Mouse (Mus musculus) CD4-positive, CD25-positive, alpha-beta regulatory T cell, adult 2 months (primary cell): ENCODE measurements around the gene Nol7.
A peak's percentile ranks its signal among the peaks of the same experiment; 100 is the strongest.

Experiments
- DNase-seq: peaks from one replicate; pipeline ENCODE4 v3.0.0-alpha.2; 2012; ENCODE audit warnings: low read depth, low spot score

The Nol7 gene

GRCm38 (mm10) chr13:43428436-43428835, 30.2 kb downstream of the Nol7 start:
- no peak for DNase-seq

- DNase-seq = no peak
Measured at GRCm38 (mm10) chr13:43433395-43433794, 35.2 kb downstream of the Nol7 start.

- DNase-seq = no peak
Measured at GRCm38 (mm10) chr13:43440376-43440775, 42.2 kb downstream of the Nol7 start.

GRCm38 (mm10) chr13:43442551-43442950, 44.4 kb downstream of the Nol7 start:
- DNase-seq = no peak

- no peak for DNase-seq
Measured at GRCm38 (mm10) chr13:43443706-43444105, 45.5 kb downstream of the Nol7 start.

GRCm38 (mm10) chr13:43444717-43445116, 46.5 kb downstream of the Nol7 start:
- DNase-seq = no peak

GRCm38 (mm10) chr13:43445754-43446153, 47.6 kb downstream of the Nol7 start:
- DNase-seq = no peak

GRCm38 (mm10) chr13:43447721-43448120, 49.5 kb downstream of the Nol7 start:
- no peak for DNase-seq

GRCm38 (mm10) chr13:43450686-43451085, 52.5 kb downstream of the Nol7 start:
- no peak for DNase-seq

- DNase-seq = no peak
Measured at GRCm38 (mm10) chr13:43452177-43452576, 54.0 kb downstream of the Nol7 start.

GRCm38 (mm10) chr13:43452843-43453605, 54.8 kb downstream of the Nol7 start:
- peak; percentile 74 for DNase-seq

GRCm38 (mm10) chr13:43454431-43454830, 56.2 kb downstream of the Nol7 start:
- no peak for DNase-seq
